Mouse (Mus musculus): Measurements from ENCODE around the gene Hacd2.
A peak's percentile ranks its signal among the peaks of the same experiment; 100 is the strongest.

Gene Hacd2

GRCm38 (mm10) chr16:35008447-35008846 lies 13.8 kb upstream of the Hacd2 start:
- no peak for DNase-seq

GRCm38 (mm10) chr16:35013501-35013900 lies 8.7 kb upstream of the Hacd2 start:
- no peak for DNase-seq

- no peak for DNase-seq
Observed at GRCm38 (mm10) chr16:35016491-35016890, 5.7 kb upstream of the Hacd2 start.

GRCm38 (mm10) chr16:35018470-35018974 lies 3.7 kb upstream of the Hacd2 start:
- no peak for DNase-seq

GRCm38 (mm10) chr16:35021903-35022241 lies 356 bp upstream of the Hacd2 start:
- no peak for DNase-seq

GRCm38 (mm10) chr16:35023138-35023735 lies 1.0 kb downstream of the Hacd2 start:
- DNase-seq: no peak

GRCm38 (mm10) chr16:35024300-35024699 lies 2.1 kb downstream of the Hacd2 start:
- peak; percentile 32 for DNase-seq

- DNase-seq: no peak
Observed at GRCm38 (mm10) chr16:35025347-35025746, 3.1 kb downstream of the Hacd2 start.

GRCm38 (mm10) chr16:35033241-35033640 lies 11.0 kb downstream of the Hacd2 start:
- DNase-seq: no peak

GRCm38 (mm10) chr16:35033809-35034577 lies 11.8 kb downstream of the Hacd2 start:
- no peak for DNase-seq

GRCm38 (mm10) chr16:35034971-35035370 lies 12.7 kb downstream of the Hacd2 start:
- DNase-seq: no peak

- DNase-seq: no peak
Observed at GRCm38 (mm10) chr16:35036754-35037153, 14.5 kb downstream of the Hacd2 start.

- no peak for DNase-seq
Observed at GRCm38 (mm10) chr16:35038343-35039057, 16.3 kb downstream of the Hacd2 start.

- no peak for DNase-seq
Observed at GRCm38 (mm10) chr16:35040154-35040553, 17.9 kb downstream of the Hacd2 start.

GRCm38 (mm10) chr16:35041001-35041400 lies 18.8 kb downstream of the Hacd2 start:
- DNase-seq: no peak

GRCm38 (mm10) chr16:35046081-35046775 lies 24.0 kb downstream of the Hacd2 start:
- no peak for DNase-seq

GRCm38 (mm10) chr16:35047272-35047969 lies 25.2 kb downstream of the Hacd2 start:
- DNase-seq: no peak

- no peak for DNase-seq
Observed at GRCm38 (mm10) chr16:35051066-35051465, 28.8 kb downstream of the Hacd2 start.

- DNase-seq: no peak
Observed at GRCm38 (mm10) chr16:35052191-35052590, 30.0 kb downstream of the Hacd2 start.

- DNase-seq: no peak
Observed at GRCm38 (mm10) chr16:35054432-35055193, 32.4 kb downstream of the Hacd2 start.

GRCm38 (mm10) chr16:35055194-35055506 lies 32.9 kb downstream of the Hacd2 start:
- no peak for DNase-seq

GRCm38 (mm10) chr16:35055861-35056260 lies 33.6 kb downstream of the Hacd2 start:
- no peak for DNase-seq

Measured in thymus, postnatal 14 days (tissue).